Mouse (Mus musculus) monocyte, adult 2 months (primary cell): ENCODE results near the gene Hoxa3.

Source experiments
- DNase-seq, 2 experiments: peaks; one replicate each; pipeline ENCODE4 v3.0.0; 2022; ENCODE audit warnings: low spot score in 2 of 2, low read depth in 1 of 2

The Hoxa3 gene

GRCm38 (mm10) chr6:52169499-52170165 is 43.5 kb downstream of the Hoxa3 start:
- DNase-seq, result no peak

GRCm38 (mm10) chr6:52168191-52169055 is 44.7 kb downstream of the Hoxa3 start:
- no peak for DNase-seq

- no peak for DNase-seq
Observed at GRCm38 (mm10) chr6:52167736-52168161, 45.4 kb downstream of the Hoxa3 start.

GRCm38 (mm10) chr6:52167176-52167575 is 46.0 kb downstream of the Hoxa3 start:
- no peak for DNase-seq

- no peak for DNase-seq
Observed at GRCm38 (mm10) chr6:52166431-52167077, 46.6 kb downstream of the Hoxa3 start.

- no peak for DNase-seq
Observed at GRCm38 (mm10) chr6:52165441-52166370, 47.4 kb downstream of the Hoxa3 start.

GRCm38 (mm10) chr6:52164626-52165440 is 48.3 kb downstream of the Hoxa3 start, which contains the start of gene Hoxa2:
Gene Hoxa2 (minus strand): TSS chr6:52164831.
- DNase-seq, result no peak

- no peak for DNase-seq
Observed at GRCm38 (mm10) chr6:52164051-52164625, 49.0 kb downstream of the Hoxa3 start.

- DNase-seq, result no peak
Observed at GRCm38 (mm10) chr6:52163366-52164031, 49.6 kb downstream of the Hoxa3 start.

- DNase-seq, result no peak
Observed at GRCm38 (mm10) chr6:52162611-52163365, 50.3 kb downstream of the Hoxa3 start.

GRCm38 (mm10) chr6:52162093-52162380 is 51.1 kb downstream of the Hoxa3 start:
- no peak for DNase-seq

GRCm38 (mm10) chr6:52161336-52162092 is 51.6 kb downstream of the Hoxa3 start:
- no peak for DNase-seq

GRCm38 (mm10) chr6:52160511-52161335 is 52.4 kb downstream of the Hoxa3 start:
- no peak for DNase-seq

GRCm38 (mm10) chr6:52159979-52160378 is 53.2 kb downstream of the Hoxa3 start:
- DNase-seq, result no peak

- no peak for DNase-seq
Observed at GRCm38 (mm10) chr6:52159164-52159761, 53.9 kb downstream of the Hoxa3 start.

GRCm38 (mm10) chr6:52158276-52159051 is 54.7 kb downstream of the Hoxa3 start, which contains the start of gene Hoxa1:
Gene Hoxa1 (minus strand): TSS chr6:52158317.
- DNase-seq, result peak; percentile 71 to 76
